Mouse (Mus musculus): ENCODE results near the gene Fbxo5. TPM values are rescaled to one million over a fixed set of nuclear protein-coding genes. Genes with fewer than 3 reads are reported as not detected.

Gene Fbxo5
- polyA plus RNA-seq, 1 experiment: 3.4 TPM

DNA sequence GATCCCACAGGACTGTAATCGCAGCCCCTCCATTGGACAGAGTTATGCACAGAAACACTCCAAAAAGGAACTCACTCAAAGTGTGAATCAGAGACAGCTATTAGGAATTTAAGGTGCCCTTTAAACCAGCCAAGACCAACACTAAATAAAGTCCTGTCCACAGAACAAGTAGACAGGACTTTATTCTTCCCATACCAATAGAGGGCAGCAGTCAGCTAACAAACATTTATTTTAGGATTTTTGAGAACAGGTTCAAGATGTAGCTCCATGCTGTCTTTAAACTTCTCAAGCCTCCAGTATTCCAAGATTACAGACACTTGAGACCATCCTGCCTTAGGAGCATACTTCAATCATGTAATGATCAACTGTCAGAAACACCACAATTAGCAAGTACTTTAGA lies 4.9 kb downstream of the Fbxo5 start:
- H3K4me1 ChIP-seq (ENCODE audit: control insufficient read depth): peaks cover 31% of the 10 kb centered on the region
- H3K4me3 ChIP-seq (replicated peaks): peak overlapping the region; percentile 99
- peaks cover 78% of the 10 kb centered on the region for H3K36me3 ChIP-seq (ENCODE audit: control insufficient read depth)
- no peaks in the 10 kb centered on the region for H3K27me3 ChIP-seq (ENCODE audit: control insufficient read depth)
- H3K9me3 ChIP-seq (ENCODE audit: control insufficient read depth, low read length): peaks cover 2% of the 10 kb centered on the region; the same call in 1 of the 2 replicates
- TF ChIP-seq GATA1 (IDR thresholded peaks at IDR 0.05; ENCODE audit: low read length) (no peak), TAL1 (IDR thresholded peaks at IDR 0.05; ENCODE audit: low read length) (no peak)

DNA sequence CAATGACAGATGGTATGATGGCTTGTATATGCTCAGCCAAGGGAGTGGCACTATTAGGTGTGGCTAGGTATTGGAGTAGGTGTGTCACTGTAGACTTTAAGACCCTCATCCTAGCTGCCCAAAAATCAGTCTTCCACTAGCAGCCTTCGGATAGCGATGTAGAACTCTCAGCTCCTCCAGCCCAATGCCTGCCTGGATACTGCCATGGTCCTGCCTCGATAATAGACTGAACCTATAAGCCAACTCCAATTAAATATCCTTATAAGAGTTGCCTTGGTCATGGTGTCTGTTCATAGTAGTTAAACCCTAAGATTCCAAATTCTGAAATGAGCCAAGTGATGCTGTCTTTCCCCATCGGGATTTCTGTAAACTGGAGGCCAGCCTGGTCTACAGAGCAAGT lies 7.3 kb downstream of the Fbxo5 start:
- no peaks in the 10 kb centered on the region for H3K9me3 ChIP-seq (ENCODE audit: control insufficient read depth, low read length)
- H3K27me3 ChIP-seq (ENCODE audit: control insufficient read depth): no peaks in the 10 kb centered on the region
- no peak for TF ChIP-seq TAL1 (IDR thresholded peaks at IDR 0.05; ENCODE audit: low read length)
- no peak for TF ChIP-seq GATA1 (IDR thresholded peaks at IDR 0.05; ENCODE audit: low read length)
- peaks cover 31% of the 10 kb centered on the region for H3K4me1 ChIP-seq (ENCODE audit: control insufficient read depth)
- peaks cover 59% of the 10 kb centered on the region for H3K36me3 ChIP-seq (ENCODE audit: control insufficient read depth)
- H3K4me3 ChIP-seq (replicated peaks): no peak overlapping the region

DNA sequence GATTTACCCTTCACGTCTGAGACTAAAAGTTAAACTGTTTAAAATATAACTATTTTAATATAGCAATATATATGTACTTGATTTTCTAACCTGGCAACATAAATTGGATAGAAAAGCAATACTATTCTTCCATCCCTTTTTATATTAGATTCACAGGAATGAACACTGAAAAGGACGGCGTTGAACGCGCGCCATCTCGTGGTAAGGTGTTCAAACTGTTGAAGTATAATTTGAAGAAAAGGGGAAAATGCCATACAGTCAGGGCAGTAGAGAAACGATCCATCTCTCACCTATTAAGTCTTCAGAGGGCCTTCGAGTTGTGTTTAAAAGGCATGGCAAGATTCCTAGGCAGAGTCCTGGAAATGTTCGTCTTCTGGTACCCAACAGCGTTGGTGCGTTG lies 14.7 kb downstream of the Fbxo5 start:
- H3K9me3 ChIP-seq (ENCODE audit: control insufficient read depth, low read length): no peaks in the 10 kb centered on the region
- no peak for TF ChIP-seq GATA1 (IDR thresholded peaks at IDR 0.05; ENCODE audit: low read length)
- TF ChIP-seq TAL1 (IDR thresholded peaks at IDR 0.05; ENCODE audit: low read length): no peak
- no peaks in the 10 kb centered on the region for H3K27me3 ChIP-seq (ENCODE audit: control insufficient read depth)
- no peak overlapping the region for H3K4me3 ChIP-seq (replicated peaks)
- no peaks in the 10 kb centered on the region for H3K4me1 ChIP-seq (ENCODE audit: control insufficient read depth)
- H3K36me3 ChIP-seq (ENCODE audit: control insufficient read depth): no peaks in the 10 kb centered on the region

DNA sequence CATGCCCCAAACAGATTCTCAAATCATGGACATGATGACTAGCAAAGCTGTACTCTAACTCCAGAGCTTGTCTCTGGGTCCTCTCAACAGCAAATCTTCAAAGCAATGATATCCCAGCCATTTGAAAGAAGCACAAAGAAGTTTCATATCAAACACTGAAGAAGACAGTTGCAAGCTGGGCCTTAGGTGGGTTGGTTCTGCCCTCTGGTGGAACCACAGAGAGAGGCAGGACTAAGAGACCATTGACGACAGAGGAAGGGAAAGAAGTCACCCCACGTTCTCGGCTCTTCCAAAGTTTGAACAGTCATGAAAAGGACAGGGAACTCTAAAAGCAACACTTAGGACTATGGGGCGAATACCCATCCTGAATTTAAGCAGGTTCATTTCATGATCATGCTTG lies 18.5 kb downstream of the Fbxo5 start:
- no peaks in the 10 kb centered on the region for H3K9me3 ChIP-seq (ENCODE audit: control insufficient read depth, low read length)
- no peaks in the 10 kb centered on the region for H3K4me1 ChIP-seq (ENCODE audit: control insufficient read depth)
- H3K4me3 ChIP-seq (replicated peaks): no peak overlapping the region
- TF ChIP-seq GATA1 (IDR thresholded peaks at IDR 0.05; ENCODE audit: low read length) (no peak), TAL1 (IDR thresholded peaks at IDR 0.05; ENCODE audit: low read length) (no peak)
- H3K36me3 ChIP-seq (ENCODE audit: control insufficient read depth): no peaks in the 10 kb centered on the region
- no peaks in the 10 kb centered on the region for H3K27me3 ChIP-seq (ENCODE audit: control insufficient read depth)

Other genes starting within 250 kb of the Fbxo5 start
- gene Myct1, start 211.8 kb downstream of the Fbxo5 start, polyA plus RNA-seq (2012): 0.03 and 0.09 TPM in 2 replicates
- not detected in 2 replicates for gene Vip, start 166.4 kb downstream of the Fbxo5 start, polyA plus RNA-seq (2012)
- 0.15 and 0.25 TPM in 2 replicates for gene Mtrf1l, start 18.3 kb upstream of the Fbxo5 start, polyA plus RNA-seq (2012)
- gene Rgs17, start 116.8 kb upstream of the Fbxo5 start, polyA plus RNA-seq (2012): 0.02 TPM in 1 of 2 replicates, not detected in the other

Measured in erythroblast, embryonic 14.5 days (primary cell).